Mouse (Mus musculus): ENCODE measurements at regions not wholly inside any gene's neighbourhood (a gene's known extent, or its start where the extent isn't known, plus 50 kb on each side); places are given as distances from the start of the nearest gene placed in this dataset.
A peak's percentile ranks its signal among the peaks of the same experiment; 100 is the strongest.

- DNase-seq, result no peak
Measured at GRCm38 (mm10) chr15:38569011-38569640, 1143.8 kb downstream of the 4930447A16Rik start.

- no peak for DNase-seq
Measured at GRCm38 (mm10) chr15:38570144-38570543, 1144.8 kb downstream of the 4930447A16Rik start.

GRCm38 (mm10) chr15:38570735-38571134 is 1145.4 kb downstream of the 4930447A16Rik start:
- DNase-seq, result no peak

- no peak for DNase-seq
Measured at GRCm38 (mm10) chr15:38572652-38573051, 1147.3 kb downstream of the 4930447A16Rik start.

GRCm38 (mm10) chr15:38574447-38574846 is 1149.1 kb downstream of the 4930447A16Rik start:
- no peak for DNase-seq

GRCm38 (mm10) chr15:38575254-38575653 is 1149.9 kb downstream of the 4930447A16Rik start:
- DNase-seq, result no peak

GRCm38 (mm10) chr15:38577691-38578090 is 1152.3 kb downstream of the 4930447A16Rik start:
- DNase-seq, result no peak

GRCm38 (mm10) chr15:38579481-38579880 is 1154.1 kb downstream of the 4930447A16Rik start:
- DNase-seq, result no peak

GRCm38 (mm10) chr15:38583500-38583899 is 1158.1 kb downstream of the 4930447A16Rik start:
- no peak for DNase-seq

- DNase-seq, result no peak
Measured at GRCm38 (mm10) chr15:38584425-38584824, 1159.1 kb downstream of the 4930447A16Rik start.

- peak; percentile 30 to 36 for DNase-seq
Measured at GRCm38 (mm10) chr15:38585610-38586009, 1160.3 kb downstream of the 4930447A16Rik start.

GRCm38 (mm10) chr15:38586594-38586993 is 1161.2 kb downstream of the 4930447A16Rik start:
- DNase-seq, result no peak

- no peak for DNase-seq
Measured at GRCm38 (mm10) chr15:38588268-38588667, 1162.9 kb downstream of the 4930447A16Rik start.

- no peak for DNase-seq
Measured at GRCm38 (mm10) chr15:38589010-38589409, 1163.7 kb downstream of the 4930447A16Rik start.

- DNase-seq, result no peak
Measured at GRCm38 (mm10) chr15:38589675-38590074, 1164.3 kb downstream of the 4930447A16Rik start.

GRCm38 (mm10) chr15:38594095-38594494 is 1168.7 kb downstream of the 4930447A16Rik start:
- DNase-seq, result no peak

- DNase-seq, result no peak
Measured at GRCm38 (mm10) chr15:38594747-38595146, 1169.4 kb downstream of the 4930447A16Rik start.

GRCm38 (mm10) chr15:38595820-38596219 is 1170.5 kb downstream of the 4930447A16Rik start:
- DNase-seq, result no peak

- DNase-seq, result no peak
Measured at GRCm38 (mm10) chr15:38597458-38597857, 1172.1 kb downstream of the 4930447A16Rik start.

- DNase-seq, result no peak
Measured at GRCm38 (mm10) chr15:38601436-38601835, 1176.1 kb downstream of the 4930447A16Rik start.

- DNase-seq, result peak in 1 of 2 experiments; percentile 8
Measured at GRCm38 (mm10) chr15:38602187-38602870, 1177.0 kb downstream of the 4930447A16Rik start.

GRCm38 (mm10) chr15:38603918-38604317 is 1178.6 kb downstream of the 4930447A16Rik start:
- DNase-seq, result no peak

- peak in 1 of 2 experiments; percentile 13 for DNase-seq
Measured at GRCm38 (mm10) chr15:38607368-38607767, 1182.0 kb downstream of the 4930447A16Rik start.

GRCm38 (mm10) chr15:38608207-38608870 is 1183.0 kb downstream of the 4930447A16Rik start:
- no peak for DNase-seq

Data from cerebellum, adult 18-20 months (tissue).